Mouse (Mus musculus): ENCODE data around the gene Olfr836.
"Not testable (repeated sequence)": the region's sequence is repeated elsewhere in the genome, so short reads cannot be mapped to it uniquely, and the experiment has no call there.

The Olfr836 gene

GRCm38 (mm10) chr9:19120082-19120481 lies at the start of gene Olfr836:
Gene Olfr836 (plus strand): TSS chr9:19120382.
- CTCF ChIA-PET, result no interaction called here
- POLR2A ChIA-PET, result no interaction called here

DNA sequence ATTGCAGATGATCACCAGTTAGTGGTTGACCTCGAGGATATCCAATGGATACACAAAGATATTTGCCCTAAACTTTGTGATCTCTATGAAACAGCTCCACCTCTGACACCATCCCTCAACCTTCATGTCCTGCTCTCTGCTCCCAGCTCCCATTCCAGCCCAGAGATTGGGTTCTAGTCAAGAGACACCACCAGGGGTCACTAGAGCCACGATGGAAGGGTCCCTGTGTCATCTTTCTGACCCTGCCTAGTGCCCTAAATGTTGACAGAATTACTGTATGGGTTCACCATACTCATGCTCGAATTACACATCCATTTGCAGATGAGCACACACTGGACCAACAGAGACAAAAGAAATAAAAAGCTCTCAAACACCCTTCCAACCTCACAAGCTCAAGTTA lies 35.2 kb upstream of the Olfr836 start:
- ChIA-PET CTCF (interaction anchor here in 2 of 4 experiments (0.6 to 1.0 kb wide), 4 partner anchors 11 to 1167 kb away, joined by 3 to 5 read pairs (median 4); no protein-coding TSS in a partner anchor), POLR2A (no interaction called here)

- CTCF ChIA-PET, POLR2A ChIA-PET: not testable (repeated sequence)
Observed at GRCm38 (mm10) chr9:19092889-19093753, 27.1 kb upstream of the Olfr836 start.

- POLR2A ChIA-PET, result no interaction called here
- CTCF ChIA-PET, result no interaction called here
Observed at GRCm38 (mm10) chr9:19097286-19097685, 22.9 kb upstream of the Olfr836 start.

DNA sequence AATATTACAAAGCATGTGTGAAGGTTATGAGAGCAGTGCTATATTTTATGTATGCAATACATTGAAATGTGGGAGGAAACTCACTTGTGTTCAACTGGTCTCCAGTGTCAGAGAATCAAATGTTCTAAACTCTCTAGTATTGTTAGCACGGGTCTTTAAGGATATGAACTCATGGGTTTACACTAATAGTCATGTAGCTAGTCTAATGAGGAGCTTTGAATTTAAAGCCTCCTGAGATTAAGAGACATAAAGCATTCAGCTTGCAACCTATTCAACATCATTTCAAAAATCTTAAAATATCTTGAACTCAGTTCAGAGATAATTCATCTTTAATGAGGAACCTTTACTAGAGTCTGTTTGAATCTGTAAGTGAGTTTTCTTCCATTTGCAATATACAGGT lies 15.8 kb downstream of the Olfr836 start, which contains the start of gene Olfr837:
Gene Olfr837, plus strand, starts transcription at position 301 of the 400 bp plus-strand sequence.
- POLR2A ChIA-PET, result no interaction called here
- CTCF ChIA-PET, result no interaction called here
